Mouse (Mus musculus): Measurements from ENCODE around the gene Apob.
A peak's percentile ranks its signal among the peaks of the same experiment; 100 is the strongest.

Gene Apob

DNA sequence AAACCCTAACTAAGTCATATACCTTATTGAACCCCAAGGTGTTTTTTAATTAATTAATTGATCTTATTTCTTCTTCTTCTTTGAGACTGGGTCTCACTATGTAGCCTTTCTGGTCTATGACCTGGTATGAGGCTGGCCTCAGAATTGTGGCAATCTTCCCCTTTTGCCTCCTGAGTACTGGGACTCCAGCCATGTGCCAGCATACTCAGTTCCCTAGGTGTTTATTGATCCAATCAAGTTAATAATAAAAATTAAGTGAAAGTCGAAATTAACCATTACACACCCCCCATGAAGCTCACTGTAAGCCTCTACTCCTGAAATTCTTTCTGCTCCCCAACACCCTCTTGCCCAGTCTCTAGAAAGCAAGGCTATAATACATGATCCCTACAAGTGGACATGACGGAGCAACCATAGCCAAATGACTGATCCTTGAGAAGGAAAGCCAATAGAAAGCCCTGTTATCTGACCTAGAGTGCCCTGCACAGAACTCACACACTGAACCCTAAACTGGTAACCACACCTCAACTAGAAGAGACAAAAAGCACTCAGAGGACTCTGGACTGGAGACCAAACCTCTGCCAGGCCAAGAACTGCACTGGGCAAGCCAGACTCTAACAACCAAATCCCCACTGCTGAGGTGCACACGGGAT, 60.8 kb downstream of the Apob start:
- DNase-seq (ENCODE audit: low read depth, low spot score), result no peak

- no peak for DNase-seq (ENCODE audit: low read depth, low spot score)
Measured at GRCm38 (mm10) chr12:8042626-8043394, 65.4 kb downstream of the Apob start.

DNA sequence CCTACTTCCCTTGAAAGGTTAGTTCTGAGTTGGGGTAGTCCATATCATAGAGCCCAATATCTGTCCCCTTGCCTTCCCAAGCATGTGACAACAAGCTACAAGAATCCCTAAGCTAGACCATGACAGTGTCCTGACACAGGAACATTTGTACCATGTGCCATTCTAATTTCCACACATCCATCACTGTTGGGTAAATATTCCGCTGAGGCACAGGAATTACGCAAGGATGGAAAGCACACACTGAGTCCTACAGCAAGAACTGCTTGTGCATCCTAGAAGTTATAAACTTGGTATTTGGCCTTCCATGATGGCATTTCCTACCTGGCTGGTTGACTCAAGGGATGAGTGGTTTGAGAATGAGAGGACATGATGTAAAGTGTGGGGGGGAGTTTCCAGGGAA, 69.6 kb downstream of the Apob start:
- DNase-seq (ENCODE audit: low read depth, low spot score), result no peak

GRCm38 (mm10) chr12:8047789-8048309, 70.4 kb downstream of the Apob start:
- peak; percentile 30 for DNase-seq (ENCODE audit: low read depth, low spot score)

DNA sequence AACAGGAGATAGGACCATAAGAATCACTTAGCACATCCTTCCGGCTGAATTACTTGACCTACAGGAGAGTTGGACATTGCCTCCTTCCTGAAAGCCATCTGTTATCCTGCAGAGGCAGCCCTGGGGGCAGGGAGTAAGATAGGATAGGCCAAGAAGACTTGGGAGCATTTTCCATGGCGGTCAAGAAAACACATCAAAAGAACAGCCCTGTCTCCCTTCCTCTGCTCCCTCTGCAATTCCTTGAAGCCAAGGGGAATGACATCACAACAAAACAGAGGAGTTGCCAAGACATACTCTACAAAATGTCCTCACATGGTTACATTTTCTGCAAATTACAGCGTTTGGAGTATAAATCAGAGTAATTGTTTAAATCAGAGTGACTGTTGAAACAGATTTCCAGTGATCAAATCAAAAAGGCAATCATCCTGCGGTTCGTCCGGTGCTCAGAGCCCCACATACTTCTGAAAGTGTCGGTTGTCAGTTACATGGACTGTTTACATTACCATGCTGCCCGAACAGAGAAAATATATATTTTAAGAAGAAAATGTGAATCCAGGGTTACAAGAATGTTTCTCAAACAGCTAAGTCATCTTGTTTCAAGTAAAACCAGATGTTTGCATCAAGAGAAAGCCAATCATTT, 78.7 kb downstream of the Apob start:
- DNase-seq (ENCODE audit: low read depth, low spot score), result no peak

- peak; percentile 83 for DNase-seq (ENCODE audit: low read depth, low spot score)
Measured at GRCm38 (mm10) chr12:8059576-8059975, 82.1 kb downstream of the Apob start.

DNA sequence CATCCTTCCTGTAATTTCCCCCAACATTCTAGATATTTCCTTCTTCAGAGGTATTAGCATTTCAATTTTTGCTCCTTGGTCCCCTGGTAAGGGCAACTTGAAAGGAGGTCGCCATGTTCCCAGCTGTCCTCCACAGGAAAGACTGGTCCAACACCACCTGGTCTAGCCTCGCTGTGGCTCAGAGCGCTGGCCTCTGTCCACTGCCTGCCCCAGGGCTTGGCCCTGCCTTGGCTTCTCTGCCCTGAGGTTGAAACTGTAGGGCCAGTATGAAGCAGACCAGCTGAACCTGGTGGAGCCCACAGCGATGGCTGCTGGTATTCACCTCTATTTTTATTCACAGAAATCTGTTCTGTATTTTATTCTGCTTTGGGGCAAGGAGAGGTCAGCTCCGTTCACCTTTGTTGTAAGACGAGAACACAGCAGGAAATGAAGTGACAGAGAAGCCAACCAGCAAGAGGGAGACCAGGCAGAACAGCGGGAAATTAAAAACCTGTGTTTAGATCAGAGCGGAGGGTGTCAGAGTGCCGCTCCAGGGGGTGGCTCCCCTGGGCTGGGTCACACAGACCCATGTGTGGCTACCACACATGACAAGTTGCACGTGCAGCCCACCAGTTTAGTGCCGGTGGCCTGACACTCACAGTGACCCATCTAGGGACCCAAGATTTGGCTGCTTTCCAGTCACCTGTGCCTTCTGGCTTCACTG, 86.1 kb downstream of the Apob start:
- DNase-seq (ENCODE audit: low read depth, low spot score), result no peak
